Mouse (Mus musculus) spleen, postnatal 10 days (tissue): Measurements from ENCODE around the gene Serpinb9d.
"Not testable (repeated sequence)": the region's sequence is repeated elsewhere in the genome, so short reads cannot be mapped to it uniquely, and the experiment has no call there.

Experiments used
- DNase-seq, 2 experiments: peaks; one replicate each; pipeline ENCODE4 v3.0.0; 2021 to 2022; ENCODE audit warnings: low spot score in 2 of 2

Serpinb9d gene

DNA sequence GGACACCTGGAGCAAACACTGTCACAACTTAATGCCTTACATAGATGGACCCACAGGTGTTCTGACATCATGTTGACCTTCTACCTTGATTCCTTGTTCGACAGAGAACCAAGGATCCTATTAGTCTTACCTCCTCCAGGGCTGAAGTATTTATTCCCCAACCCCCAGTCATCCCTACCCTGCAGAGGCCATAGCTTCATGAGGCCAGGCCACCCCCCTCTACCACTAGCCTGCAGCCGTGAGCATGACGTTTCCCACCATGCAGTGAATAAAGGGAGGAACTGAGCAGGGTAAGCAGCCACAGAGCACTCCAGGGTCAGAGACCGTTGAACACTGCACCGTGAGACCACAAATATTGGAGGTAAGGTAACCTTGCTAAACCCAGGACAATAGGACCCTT is at the start of gene Serpinb9d:
Gene Serpinb9d (plus strand): TSS at position 301 of the 400 bp plus-strand sequence.
- no peak for DNase-seq

DNA sequence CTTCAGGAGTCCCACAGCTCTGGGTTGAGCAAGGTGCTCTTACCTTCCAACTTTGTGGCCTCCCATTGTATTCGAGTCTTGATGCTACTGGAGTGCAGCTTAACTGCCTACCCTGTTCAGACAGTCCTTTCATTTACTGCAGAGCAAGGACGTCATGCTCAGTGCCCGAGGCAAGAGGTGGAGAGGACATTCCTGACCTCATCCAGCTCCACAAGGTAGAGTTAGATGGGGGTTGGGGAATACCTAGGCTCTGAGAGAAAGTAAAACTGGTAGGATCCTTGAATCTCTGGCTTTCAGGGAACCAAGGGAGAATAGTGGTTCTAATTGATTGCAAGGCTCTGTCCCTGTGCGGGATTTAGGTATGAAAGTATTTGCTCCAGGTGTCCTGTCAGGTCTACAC is 33.1 kb upstream of the Serpinb9d start, which contains the start of gene Serpinb9c:
Gene Serpinb9c (minus strand): TSS at position 101 of the 400 bp plus-strand sequence.
- no peak for DNase-seq

DNA sequence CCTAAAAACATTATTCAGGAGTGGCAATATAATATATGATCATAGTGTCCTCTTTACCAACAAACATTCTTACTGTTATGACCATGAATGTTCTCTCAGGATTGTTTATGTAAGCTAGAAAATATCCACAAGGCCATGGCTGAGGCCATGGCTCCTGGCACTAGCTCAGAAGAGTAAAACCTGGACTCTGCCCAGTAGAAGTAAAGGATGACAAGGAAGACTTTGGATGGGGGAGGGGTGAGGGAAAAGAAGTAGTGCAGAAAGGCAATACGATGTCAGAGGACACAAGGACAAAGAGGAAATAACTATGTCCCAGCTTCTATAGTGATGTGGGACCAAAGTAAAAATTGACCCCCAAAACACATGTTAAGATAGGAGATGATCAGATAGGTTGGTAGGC is 2.3 kb upstream of the Serpinb9d start:
- not testable (repeated sequence) for DNase-seq

DNA sequence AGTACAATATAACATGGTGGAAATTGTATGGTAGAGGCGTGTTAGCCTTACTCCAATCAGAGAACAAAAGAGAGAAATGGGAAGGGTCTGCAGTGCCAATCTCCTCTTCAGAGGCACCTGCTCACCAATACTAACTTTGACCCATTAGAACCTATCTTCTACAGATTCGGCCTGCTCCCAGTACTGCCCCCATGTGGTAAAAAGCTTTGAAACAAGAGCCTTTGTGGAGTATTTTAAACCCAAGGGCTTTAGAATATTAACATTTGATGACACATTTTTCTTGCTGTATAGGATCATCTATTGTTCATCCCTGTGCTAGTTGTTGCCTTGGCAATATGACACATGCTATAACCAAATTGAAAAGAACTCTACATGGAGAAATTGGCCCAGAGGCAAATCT is 7.0 kb downstream of the Serpinb9d start:
- DNase-seq: no peak

DNA sequence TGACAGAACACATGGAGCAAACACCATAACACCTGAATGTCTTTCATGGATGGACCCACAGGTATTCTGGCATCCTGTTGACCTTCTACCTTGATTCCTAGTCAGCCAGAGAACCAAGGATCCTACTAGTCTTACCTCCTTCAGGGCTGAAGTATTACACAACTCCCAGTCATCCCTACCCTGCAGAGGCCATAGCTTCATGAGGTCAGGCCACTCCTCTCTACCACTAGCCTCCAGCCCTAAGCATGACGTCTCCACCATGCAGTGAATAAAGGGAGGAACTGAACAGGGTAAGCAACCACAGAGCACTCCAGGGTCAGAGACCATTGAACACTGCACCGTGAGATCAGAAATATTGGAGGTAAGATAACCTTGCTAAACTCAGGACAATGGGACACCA is 56.6 kb downstream of the Serpinb9d start, which contains the start of gene Serpinb9e:
Gene Serpinb9e (plus strand): TSS at position 301 of the 400 bp plus-strand sequence.
- not testable (repeated sequence) for DNase-seq
